Mouse (Mus musculus) stomach, embryonic 15.5 days (tissue): ENCODE measurements at regions not wholly inside any gene's neighbourhood (a gene's known extent, or its start where the extent isn't known, plus 50 kb on each side); places are given as distances from the start of the nearest gene placed in this dataset.

Experiments used
- ATAC-seq: fragments of 200-750 bp; cut with Nextera tagmentation; 2 replicates; pipeline ENCODE4 v1.8.0; 2017; ENCODE audit warnings: low read depth, moderate number of reproducible peaks, moderate TSS enrichment; ENCODE audit not compliant: insufficient read depth, low FRiP score
- H3K27ac ChIP-seq: fragments of 300-500 bp; sonication (generic); 2 replicates; pipeline ENCODE4 v1.5.1; 2015; ENCODE audit warnings: mild to moderate bottlenecking, inconsistent platforms
- H3K27me3 ChIP-seq: fragments of 300-500 bp; sonication (generic); replicated peaks from 2 replicates; pipeline ENCODE4 v1.6.1; 2015; ENCODE audit warnings: inconsistent platforms
- H3K36me3 ChIP-seq: fragments of 300-500 bp; sonication (generic); 2 replicates; pipeline ENCODE4 v1.6.1; 2015; ENCODE audit warnings: inconsistent platforms
- H3K4me1 ChIP-seq: fragments of 300-500 bp; sonication (generic); 2 replicates; pipeline ENCODE4 v1.6.1; 2015; ENCODE audit warnings: inconsistent platforms
- H3K4me2 ChIP-seq: fragments of 300-500 bp; sonication (generic); 2 replicates; pipeline ENCODE4 v1.6.1; 2015; ENCODE audit warnings: mild to moderate bottlenecking, inconsistent platforms
- H3K4me3 ChIP-seq: fragments of 300-500 bp; sonication (generic); replicated peaks from 2 replicates; pipeline ENCODE4 v1.5.1; 2015; ENCODE audit warnings: inconsistent platforms
- H3K9ac ChIP-seq: fragments of 300-500 bp; sonication (generic); 2 replicates; pipeline ENCODE4 v1.6.1; 2015; ENCODE audit warnings: inconsistent platforms
- H3K9me3 ChIP-seq: fragments of 300-500 bp; sonication (generic); 2 replicates; pipeline ENCODE4 v1.6.1; 2016; ENCODE audit warnings: inconsistent platforms
- WGBS: fragments of 180-500 bp; shearing (Covaris S2); methylation state at CpG from one replicate; pipeline ENCODE4 v1.1.7; 2015; 5-methylcytosine and 5-hydroxymethylcytosine counted together

DNA sequence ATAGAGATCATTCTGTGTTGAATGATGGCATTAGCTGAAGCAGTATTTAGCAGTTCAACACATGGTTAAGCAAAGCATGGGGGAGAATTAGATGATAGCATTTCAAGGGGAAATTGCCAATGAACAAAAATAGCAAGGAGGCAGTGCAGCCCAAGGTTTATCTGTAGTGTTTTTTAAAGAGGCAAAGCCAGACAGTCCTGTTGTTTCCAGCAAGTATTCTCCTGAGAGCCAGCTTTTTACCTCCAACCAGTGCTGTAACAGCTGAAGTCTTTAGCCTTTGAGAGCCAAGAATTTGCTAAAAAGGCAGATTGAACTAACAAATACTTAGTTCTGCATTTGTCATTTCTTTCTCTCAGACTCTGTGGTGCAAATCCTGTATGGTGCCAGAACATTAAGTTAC, 305.1 kb upstream of the Arx start:
- Histone ChIP-seq H3K4me1 (no peaks in the 10 kb centered on the region), H3K9ac (no peak overlapping the region), H3K4me2 (no peak overlapping the region), H3K27me3 (no peaks in the 10 kb centered on the region), H3K4me3 (no peak overlapping the region), H3K9me3 (no peaks in the 10 kb centered on the region), H3K27ac (no peak overlapping the region), H3K36me3 (no peaks in the 10 kb centered on the region)
- no peak for ATAC-seq

DNA sequence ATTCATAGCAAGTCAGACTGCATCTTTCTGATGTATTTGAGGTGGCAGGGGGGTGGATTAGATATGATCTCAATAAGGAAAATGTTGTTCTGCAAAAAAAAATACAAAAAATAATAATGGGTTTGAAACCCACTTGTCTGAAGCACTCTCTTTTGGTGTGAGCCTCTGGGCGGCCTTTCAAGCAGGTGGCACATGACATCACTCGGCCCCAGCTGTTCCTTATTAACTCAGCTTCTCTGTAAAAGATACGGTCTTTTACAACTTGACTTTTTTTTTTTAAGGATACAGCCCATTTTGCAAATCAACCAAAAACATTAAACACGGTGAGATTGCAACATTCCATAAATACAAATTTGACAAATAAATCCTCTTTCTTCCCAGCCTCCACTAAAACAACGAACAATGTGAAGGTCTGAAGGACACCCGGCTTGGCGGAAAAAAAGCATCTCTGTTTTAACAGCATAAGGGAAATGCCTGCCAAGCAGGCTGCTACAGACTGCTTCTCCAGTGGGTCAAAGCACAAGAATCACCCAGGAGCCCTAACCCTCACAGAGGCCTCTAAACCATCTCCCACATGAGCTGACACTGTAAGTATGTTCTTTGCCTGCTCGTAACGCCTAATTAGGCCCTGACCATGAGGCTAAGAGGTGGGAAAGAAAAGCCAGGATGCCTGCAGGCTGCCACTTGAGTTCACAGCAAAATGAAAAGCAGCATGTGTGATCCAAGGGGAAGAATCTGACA, 283.8 kb upstream of the Arx start:
- no peak for ATAC-seq
- H3K9me3 ChIP-seq: no peaks in the 10 kb centered on the region
- no peaks in the 10 kb centered on the region for H3K36me3 ChIP-seq
- no peaks in the 10 kb centered on the region for H3K4me1 ChIP-seq
- no peak overlapping the region for H3K4me2 ChIP-seq
- H3K27ac ChIP-seq: no peak overlapping the region
- H3K27me3 ChIP-seq: no peaks in the 10 kb centered on the region
- WGBS: 67% methylated on average over 9 of the region's 9 CpGs
- H3K9ac ChIP-seq: no peak overlapping the region
- no peak overlapping the region for H3K4me3 ChIP-seq

DNA sequence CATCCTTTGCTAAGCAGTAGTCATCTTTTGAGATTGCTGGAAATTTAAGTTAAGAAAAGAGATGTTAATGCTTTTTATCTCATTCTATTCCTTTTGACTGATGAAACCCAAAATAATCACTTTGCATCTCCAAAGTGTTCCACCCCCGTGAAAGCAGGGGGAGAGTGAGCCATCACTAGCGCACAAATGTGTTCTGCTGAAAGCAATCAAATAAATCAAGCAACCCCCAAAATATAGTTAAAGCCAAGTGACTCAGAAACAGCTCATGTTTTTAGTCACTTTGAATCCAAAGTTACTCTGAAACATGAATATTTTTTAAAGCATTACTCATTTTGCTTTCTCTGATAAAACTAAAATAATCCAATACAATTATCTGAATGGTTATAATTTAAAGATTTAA, 279.6 kb upstream of the Arx start:
- no peaks in the 10 kb centered on the region for H3K4me1 ChIP-seq
- H3K36me3 ChIP-seq: no peaks in the 10 kb centered on the region
- WGBS: 70% methylated on average over 2 of the region's 2 CpGs
- H3K4me3 ChIP-seq: no peak overlapping the region
- H3K9ac ChIP-seq: no peak overlapping the region
- H3K4me2 ChIP-seq: no peak overlapping the region
- no peak for ATAC-seq
- H3K27ac ChIP-seq: no peak overlapping the region
- no peaks in the 10 kb centered on the region for H3K9me3 ChIP-seq
- H3K27me3 ChIP-seq: no peaks in the 10 kb centered on the region

DNA sequence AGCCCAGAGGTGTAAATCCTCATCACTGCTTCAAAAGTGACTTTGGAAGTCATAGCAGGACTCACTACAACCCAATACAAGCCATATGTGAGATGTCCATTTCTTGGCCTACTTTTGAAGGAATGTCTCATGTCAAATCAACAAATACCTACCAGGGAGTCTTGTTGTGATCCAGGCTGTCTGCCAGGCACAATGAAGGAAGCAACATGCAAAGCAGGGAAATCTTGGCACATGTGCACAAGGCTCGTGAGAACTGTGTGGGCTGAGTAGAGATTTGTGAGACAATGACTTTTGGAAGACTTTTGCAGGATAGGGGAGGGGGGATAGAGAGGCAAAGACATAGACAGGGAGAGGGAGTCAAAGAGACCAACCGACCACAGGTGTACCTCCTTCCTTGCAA, 274.7 kb upstream of the Arx start:
- WGBS: 51% methylated on average over 2 of the region's 2 CpGs
- H3K9ac ChIP-seq: no peak overlapping the region
- no peak overlapping the region for H3K4me3 ChIP-seq
- no peaks in the 10 kb centered on the region for H3K27me3 ChIP-seq
- no peaks in the 10 kb centered on the region for H3K9me3 ChIP-seq
- no peak overlapping the region for H3K4me2 ChIP-seq
- H3K4me1 ChIP-seq: no peaks in the 10 kb centered on the region
- H3K36me3 ChIP-seq: no peaks in the 10 kb centered on the region
- no peak for ATAC-seq
- no peak overlapping the region for H3K27ac ChIP-seq

DNA sequence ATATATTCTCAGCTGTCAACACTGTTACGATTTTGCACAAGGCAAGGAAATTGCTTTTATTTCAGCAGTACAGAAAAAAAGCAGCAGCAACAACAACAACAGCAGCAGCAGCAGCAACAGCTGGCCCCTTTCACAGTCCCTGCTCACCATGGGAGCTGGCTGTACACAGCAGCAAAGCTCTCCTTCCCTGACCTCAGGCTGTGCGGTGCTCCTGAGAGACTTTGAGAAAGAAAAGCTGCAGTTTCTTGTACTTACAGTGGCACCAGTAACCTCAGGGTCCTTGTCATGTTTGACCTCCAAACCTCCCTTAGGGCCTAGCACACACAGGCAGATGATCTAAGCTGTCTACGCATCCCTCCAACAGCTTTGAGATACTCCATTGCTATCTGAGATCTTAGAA, 269.9 kb upstream of the Arx start:
- no peak overlapping the region for H3K4me3 ChIP-seq
- WGBS: 56% methylated on average over 3 of the region's 3 CpGs
- no peaks in the 10 kb centered on the region for H3K27me3 ChIP-seq
- H3K4me2 ChIP-seq: no peak overlapping the region
- no peaks in the 10 kb centered on the region for H3K9me3 ChIP-seq
- ATAC-seq: peak; percentile 50; the same call in 1 of the 2 replicates
- no peaks in the 10 kb centered on the region for H3K4me1 ChIP-seq
- no peak overlapping the region for H3K27ac ChIP-seq
- H3K9ac ChIP-seq: no peak overlapping the region
- H3K36me3 ChIP-seq: no peaks in the 10 kb centered on the region

DNA sequence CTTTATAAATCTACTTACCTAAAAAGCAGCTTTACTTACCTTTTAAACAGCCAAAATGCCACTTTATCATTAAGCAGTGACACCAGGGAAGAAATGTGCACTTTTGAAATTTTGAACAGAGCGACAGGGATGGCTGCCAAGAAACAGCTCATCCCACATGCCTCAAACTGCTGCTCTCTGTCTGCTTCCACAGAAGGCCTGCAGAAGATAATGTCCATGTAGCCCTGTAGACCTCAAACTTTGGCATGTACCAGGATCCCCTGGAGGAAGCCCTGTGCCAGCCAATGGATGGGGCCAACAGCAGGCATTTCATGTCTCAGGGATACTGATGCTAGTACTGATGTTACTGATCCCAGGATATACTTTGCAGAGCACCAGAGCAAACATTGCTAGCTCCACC, 245.1 kb upstream of the Arx start:
- 78% methylated on average over 1 of the region's 1 CpGs for WGBS
- no peak for ATAC-seq
- Histone ChIP-seq H3K4me3 (no peak overlapping the region), H3K9ac (no peak overlapping the region), H3K9me3 (no peaks in the 10 kb centered on the region), H3K27me3 (no peaks in the 10 kb centered on the region), H3K27ac (no peak overlapping the region), H3K36me3 (no peaks in the 10 kb centered on the region), H3K4me2 (no peak overlapping the region), H3K4me1 (no peaks in the 10 kb centered on the region)

DNA sequence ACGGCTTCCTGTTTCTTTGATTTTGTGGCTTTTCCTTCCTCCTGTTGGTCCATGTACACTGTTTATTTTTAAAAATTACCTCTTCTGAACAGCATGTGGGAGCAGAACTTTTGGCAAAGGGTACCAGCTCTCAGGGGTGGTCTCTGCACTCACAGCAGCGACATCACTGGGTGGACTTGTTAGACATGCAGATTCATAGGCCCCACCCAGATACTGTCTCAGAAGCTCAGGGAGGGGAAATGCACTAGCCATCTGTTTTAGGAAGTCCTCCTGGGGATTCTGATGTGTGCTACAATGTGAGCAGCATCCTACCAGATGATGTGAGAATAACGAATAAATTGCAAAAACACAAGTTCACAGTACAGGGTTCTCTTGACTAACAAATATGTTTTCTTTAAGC, 243.5 kb upstream of the Arx start:
- Histone ChIP-seq H3K9ac (no peak overlapping the region), H3K4me3 (no peak overlapping the region), H3K27me3 (no peaks in the 10 kb centered on the region), H3K9me3 (no peaks in the 10 kb centered on the region), H3K36me3 (no peaks in the 10 kb centered on the region), H3K4me2 (no peak overlapping the region), H3K4me1 (no peaks in the 10 kb centered on the region), H3K27ac (no peak overlapping the region)
- no peak for ATAC-seq
- 62% methylated on average over 3 of the region's 3 CpGs for WGBS

DNA sequence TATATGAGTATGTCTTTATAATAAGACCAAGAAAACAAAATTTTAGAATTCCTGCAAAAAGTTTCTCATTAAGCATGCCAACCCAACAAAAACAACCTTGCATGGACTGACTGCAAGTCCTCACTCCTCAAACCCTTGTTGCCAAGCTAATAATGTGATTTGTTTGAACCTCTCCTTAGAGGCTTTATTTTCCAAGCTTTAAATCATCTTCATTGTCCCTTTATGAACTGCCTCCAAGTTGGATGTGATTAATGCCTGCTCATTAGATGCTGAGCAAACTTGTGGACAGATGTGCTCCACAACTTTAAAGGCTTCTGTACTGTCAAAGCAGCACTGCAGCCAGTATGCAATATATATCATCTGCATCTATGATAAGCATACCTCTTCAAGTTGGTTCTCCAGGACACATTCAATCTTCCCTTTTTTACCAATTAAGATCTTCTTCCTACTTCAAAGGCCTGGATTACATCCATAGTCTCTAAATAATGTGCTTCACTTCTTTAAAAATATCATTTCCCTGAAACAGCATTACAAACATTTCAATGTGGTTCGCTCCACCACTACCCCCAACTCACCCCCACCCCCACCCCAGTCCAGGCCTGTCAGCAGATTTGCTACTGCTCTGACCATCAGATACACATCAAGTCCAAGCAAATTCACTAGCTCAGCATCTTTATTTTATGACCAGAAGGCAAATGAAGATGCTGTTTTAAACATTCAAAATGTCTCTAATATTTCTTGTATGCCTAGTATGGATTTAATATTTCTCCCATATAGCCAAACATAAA, 237.1 kb upstream of the Arx start:
- no peak for ATAC-seq
- Histone ChIP-seq H3K4me1 (no peaks in the 10 kb centered on the region), H3K36me3 (no peaks in the 10 kb centered on the region), H3K4me3 (no peak overlapping the region), H3K27ac (no peak overlapping the region), H3K9ac (no peak overlapping the region), H3K9me3 (no peaks in the 10 kb centered on the region), H3K4me2 (no peak overlapping the region), H3K27me3 (no peaks in the 10 kb centered on the region)
- 72% methylated on average over 1 of the region's 1 CpGs for WGBS

DNA sequence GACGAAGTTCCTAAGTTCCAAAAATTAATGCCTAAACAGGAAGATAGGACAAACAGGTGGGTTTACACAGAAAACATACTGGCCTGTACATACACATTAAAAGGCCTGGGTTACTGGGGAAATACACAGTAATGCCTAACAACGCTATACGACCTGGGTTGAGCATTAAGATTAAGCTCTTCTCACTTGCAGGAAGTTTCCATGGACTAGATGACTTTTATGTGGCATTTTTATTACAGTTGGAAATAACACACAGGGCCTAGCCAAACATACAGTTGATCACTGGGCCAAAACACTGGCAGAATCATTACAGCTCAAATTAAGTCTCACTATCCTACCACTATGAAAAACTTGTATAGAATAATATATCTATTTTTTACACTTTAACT, 236.5 kb upstream of the Arx start:
- Histone ChIP-seq H3K9ac (no peak overlapping the region), H3K27me3 (no peaks in the 10 kb centered on the region), H3K27ac (no peak overlapping the region), H3K4me1 (no peaks in the 10 kb centered on the region), H3K4me2 (no peak overlapping the region), H3K9me3 (no peaks in the 10 kb centered on the region), H3K36me3 (no peaks in the 10 kb centered on the region), H3K4me3 (no peak overlapping the region)
- 73% methylated on average over 3 of the region's 3 CpGs for WGBS
- ATAC-seq: no peak

DNA sequence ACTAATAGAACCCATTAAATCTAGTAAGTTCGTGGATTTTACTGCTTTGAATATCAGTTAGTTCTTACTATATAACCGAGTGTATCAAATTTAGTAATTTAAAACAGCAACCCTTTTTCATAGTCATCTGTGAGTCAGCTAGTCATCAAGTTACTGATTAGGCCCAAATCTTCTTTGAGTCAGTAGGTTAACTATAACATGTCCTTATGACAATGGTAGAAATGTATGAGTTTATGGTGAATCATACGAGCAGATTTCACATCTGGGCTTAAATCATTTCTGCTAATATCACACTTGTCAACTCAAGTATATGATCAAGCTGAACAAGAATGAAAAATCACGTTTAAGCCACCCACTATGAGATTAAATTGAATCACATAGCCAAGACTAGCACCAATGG, 226.7 kb upstream of the Arx start:
- Histone ChIP-seq H3K4me1 (no peaks in the 10 kb centered on the region), H3K36me3 (no peaks in the 10 kb centered on the region), H3K4me2 (no peak overlapping the region), H3K9me3 (no peaks in the 10 kb centered on the region), H3K27ac (no peak overlapping the region), H3K4me3 (no peak overlapping the region), H3K27me3 (no peaks in the 10 kb centered on the region), H3K9ac (no peak overlapping the region)
- ATAC-seq: no peak
- WGBS: 75% methylated on average over 4 of the region's 4 CpGs

DNA sequence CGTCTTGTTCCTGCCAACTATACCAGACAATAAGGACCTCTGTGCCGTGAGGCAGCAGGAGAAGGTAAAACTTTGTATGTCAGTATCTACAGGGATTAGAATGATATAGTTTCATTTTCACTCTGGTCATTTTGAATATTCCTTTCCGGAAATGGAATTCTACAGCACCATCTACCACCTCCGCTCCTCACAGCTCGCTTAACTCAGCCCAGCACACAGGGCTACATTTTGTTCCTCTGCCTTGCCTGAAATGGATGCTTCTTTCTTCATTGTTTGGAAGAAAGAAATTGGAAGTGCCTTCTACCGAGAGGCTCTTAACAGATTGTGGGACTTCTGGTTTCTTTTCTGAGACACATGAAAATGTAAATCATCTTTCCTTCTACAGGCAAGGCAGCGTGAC, 217.4 kb upstream of the Arx start:
- no peaks in the 10 kb centered on the region for H3K36me3 ChIP-seq
- no peaks in the 10 kb centered on the region for H3K27me3 ChIP-seq
- 50% methylated on average over 7 of the region's 7 CpGs for WGBS
- no peak overlapping the region for H3K27ac ChIP-seq
- no peak overlapping the region for H3K9ac ChIP-seq
- H3K4me3 ChIP-seq: no peak overlapping the region
- no peaks in the 10 kb centered on the region for H3K9me3 ChIP-seq
- no peaks in the 10 kb centered on the region for H3K4me1 ChIP-seq
- H3K4me2 ChIP-seq: peak overlapping the region; percentile 21; the same call in 1 of the 2 replicates
- no peak for ATAC-seq

DNA sequence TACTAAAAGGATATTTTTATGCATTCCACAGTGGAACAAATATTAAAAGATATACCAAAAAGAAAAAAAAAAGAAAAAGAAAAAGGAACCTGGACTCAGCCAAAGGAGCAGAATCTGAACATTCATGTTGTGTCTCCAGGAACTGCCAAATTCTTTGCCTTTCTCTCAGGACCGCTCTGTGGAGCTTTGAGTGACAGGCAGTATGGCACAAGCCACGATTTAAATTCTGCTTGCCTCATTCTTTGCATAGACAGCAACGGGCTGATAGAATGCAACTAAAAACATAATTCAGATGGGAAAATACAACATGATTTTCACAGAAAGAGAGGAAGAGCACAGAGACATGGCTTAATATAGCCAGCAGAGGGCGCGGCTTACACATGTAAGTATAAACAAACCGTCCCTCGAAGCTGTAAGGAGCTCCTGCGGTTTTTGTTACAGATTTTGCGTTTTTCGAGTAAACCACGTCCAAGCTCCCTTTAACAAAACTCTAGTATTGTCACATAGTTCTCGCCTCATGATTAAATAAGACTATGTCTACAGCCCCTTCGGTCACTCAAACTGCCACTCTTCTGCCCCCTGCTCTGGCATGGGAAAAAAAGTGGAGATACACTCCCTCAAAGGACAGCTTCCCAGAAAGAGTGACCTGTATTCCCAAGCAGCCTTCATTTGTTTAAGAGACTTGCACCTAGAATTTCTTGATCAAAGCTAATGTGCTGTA, 216.5 kb upstream of the Arx start:
- no peak overlapping the region for H3K27ac ChIP-seq
- WGBS: 15% methylated on average over 13 of the region's 13 CpGs
- no peak overlapping the region for H3K4me3 ChIP-seq
- no peaks in the 10 kb centered on the region for H3K36me3 ChIP-seq
- H3K4me1 ChIP-seq: no peaks in the 10 kb centered on the region
- no peak for ATAC-seq
- no peak overlapping the region for H3K9ac ChIP-seq
- no peaks in the 10 kb centered on the region for H3K9me3 ChIP-seq
- H3K4me2 ChIP-seq: peak overlapping the region; percentile 40; the same call in 1 of the 2 replicates
- H3K27me3 ChIP-seq: no peaks in the 10 kb centered on the region
